Mouse (Mus musculus) neural tube, embryonic 11.5 days (tissue): ENCODE data around the gene Oxgr1. TPM values are rescaled to one million over a fixed set of nuclear protein-coding genes. Genes with fewer than 3 reads are reported as not detected.

Source experiments
- ATAC-seq: fragments of 200-750 bp; cut with Nextera tagmentation; 2 replicates; pipeline ENCODE4 v1.8.0; 2017; ENCODE audit warnings: moderate number of reproducible peaks, mild to moderate bottlenecking, moderate TSS enrichment, moderate library complexity; ENCODE audit not compliant: insufficient read depth, low FRiP score, low TSS enrichment
- DNase-seq: peaks from one replicate; pipeline ENCODE4 v3.0.0-alpha.2; 2015; ENCODE audit warnings: low spot score
- H3K27ac ChIP-seq: fragments of 300-500 bp; sonication (generic); 2 replicates; pipeline ENCODE4 v1.5.1; 2014; ENCODE audit warnings: low read depth, mild to moderate bottlenecking, low read length
- H3K27me3 ChIP-seq: fragments of 300-500 bp; sonication (generic); 2 replicates; pipeline ENCODE4 v1.6.1; 2014; ENCODE audit warnings: mild to moderate bottlenecking, low read length, mixed read lengths; ENCODE audit not compliant: control insufficient read depth, insufficient read depth
- H3K36me3 ChIP-seq: fragments of 300-500 bp; sonication (generic); 2 replicates; pipeline ENCODE4 v1.6.1; 2014; ENCODE audit warnings: mild to moderate bottlenecking, low read length, moderate library complexity, mixed read lengths; ENCODE audit not compliant: control insufficient read depth, insufficient read depth
- H3K4me1 ChIP-seq: fragments of 300-500 bp; sonication (generic); 2 replicates; pipeline ENCODE4 v1.6.1; 2014; ENCODE audit warnings: low read length, mixed read lengths; ENCODE audit not compliant: control insufficient read depth, insufficient read depth
- H3K4me2 ChIP-seq: fragments of 300-500 bp; sonication (generic); 2 replicates; pipeline ENCODE4 v1.6.1; 2014; ENCODE audit warnings: low read depth, mild to moderate bottlenecking, moderate library complexity
- H3K4me3 ChIP-seq: fragments of 300-500 bp; sonication (generic); 2 replicates; pipeline ENCODE4 v1.5.1; 2014; ENCODE audit warnings: low read depth, low read length
- H3K9ac ChIP-seq: fragments of 300-500 bp; sonication (generic); 2 replicates; pipeline ENCODE4 v1.6.1; 2014; ENCODE audit warnings: mild to moderate bottlenecking, low read length
- H3K9me3 ChIP-seq: fragments of 300-500 bp; sonication (generic); 2 replicates; pipeline ENCODE4 v1.6.1; 2016; ENCODE audit warnings: low read length; ENCODE audit not compliant: control insufficient read depth
- WGBS: fragments of 180-500 bp; shearing (Covaris S2); extraction: QIAGEN DNeasy Blood & Tissue Kit; methylation state at CpG from one replicate; pipeline ENCODE4 v1.1.7; 2014; 5-methylcytosine and 5-hydroxymethylcytosine counted together
- polyA plus RNA-seq: library from polyadenylated mRNA; unstranded; fragments of >200 nt; fragmentation: Nextera tagmentation; extraction: Ambion mirVana; gene quantifications from 2 replicates; pipeline ENCODE4 v1.2.1, GENCODE M21; 2014

The Oxgr1 gene
- polyA plus RNA-seq, 1 experiment from 2014 or later = not detected

GRCm38 (mm10) chr14:120061096-120061495 is 18.9 kb upstream of the Oxgr1 start:
- Histone ChIP-seq H3K27me3 (no peaks in the 10 kb centered on the region), H3K4me3 (no peak overlapping the region), H3K4me2 (no peak overlapping the region), H3K9me3 (no peaks in the 10 kb centered on the region), H3K36me3 (no peaks in the 10 kb centered on the region), H3K9ac (no peak overlapping the region), H3K4me1 (no peaks in the 10 kb centered on the region), H3K27ac (no peak overlapping the region)
- 64% methylated on average over 9 of the region's 9 CpGs for WGBS
- peak; percentile 73 for DNase-seq
- no peak for ATAC-seq

- H3K4me2 ChIP-seq = no peak overlapping the region
- H3K27me3 ChIP-seq = no peaks in the 10 kb centered on the region
- 4% methylated on average over 1 of the region's 1 CpGs for WGBS
- H3K9ac ChIP-seq = no peak overlapping the region
- H3K36me3 ChIP-seq = no peaks in the 10 kb centered on the region
- ATAC-seq (no peak), DNase-seq (no peak)
- H3K9me3 ChIP-seq = no peaks in the 10 kb centered on the region
- no peaks in the 10 kb centered on the region for H3K4me1 ChIP-seq
- no peak overlapping the region for H3K27ac ChIP-seq
- no peak overlapping the region for H3K4me3 ChIP-seq
Observed at GRCm38 (mm10) chr14:120033454-120033853, 8.8 kb downstream of the Oxgr1 start.

GRCm38 (mm10) chr14:120019948-120020347 is 22.3 kb downstream of the Oxgr1 start:
- 85% methylated on average over 2 of the region's 2 CpGs for WGBS
- ATAC-seq (no peak), DNase-seq (no peak)
- no peak overlapping the region for H3K4me3 ChIP-seq
- H3K4me1 ChIP-seq = no peaks in the 10 kb centered on the region
- no peak overlapping the region for H3K9ac ChIP-seq
- H3K27me3 ChIP-seq = no peaks in the 10 kb centered on the region
- no peaks in the 10 kb centered on the region for H3K9me3 ChIP-seq
- H3K27ac ChIP-seq = no peak overlapping the region
- H3K4me2 ChIP-seq = no peak overlapping the region
- no peaks in the 10 kb centered on the region for H3K36me3 ChIP-seq

- Histone ChIP-seq H3K36me3 (no peaks in the 10 kb centered on the region), H3K4me1 (no peaks in the 10 kb centered on the region), H3K9me3 (no peaks in the 10 kb centered on the region), H3K4me3 (no peak overlapping the region), H3K4me2 (no peak overlapping the region), H3K27ac (no peak overlapping the region), H3K27me3 (no peaks in the 10 kb centered on the region), H3K9ac (no peak overlapping the region)
- no peak for DNase-seq
- WGBS = 89% methylated on average over 11 of the region's 11 CpGs
- no peak for ATAC-seq
Observed at GRCm38 (mm10) chr14:120009969-120010872, 32.0 kb downstream of the Oxgr1 start.

- no peaks in the 10 kb centered on the region for H3K4me1 ChIP-seq
- H3K9ac ChIP-seq = no peak overlapping the region
- no peak overlapping the region for H3K4me2 ChIP-seq
- DNase-seq = no peak
- H3K4me3 ChIP-seq = no peak overlapping the region
- H3K27me3 ChIP-seq = no peaks in the 10 kb centered on the region
- no peaks in the 10 kb centered on the region for H3K36me3 ChIP-seq
- WGBS = 65% methylated on average over 1 of the region's 1 CpGs
- H3K27ac ChIP-seq = no peak overlapping the region
- no peaks in the 10 kb centered on the region for H3K9me3 ChIP-seq
- ATAC-seq = no peak
Observed at GRCm38 (mm10) chr14:120005153-120005552, 37.1 kb downstream of the Oxgr1 start.

GRCm38 (mm10) chr14:120003661-120004060 is 38.6 kb downstream of the Oxgr1 start:
- Histone ChIP-seq H3K36me3 (no peaks in the 10 kb centered on the region), H3K27me3 (no peaks in the 10 kb centered on the region), H3K4me1 (no peaks in the 10 kb centered on the region), H3K9me3 (no peaks in the 10 kb centered on the region), H3K4me3 (no peak overlapping the region), H3K9ac (no peak overlapping the region), H3K27ac (no peak overlapping the region), H3K4me2 (no peak overlapping the region)
- DNase-seq (no peak), ATAC-seq (no peak)
- 89% methylated on average over 7 of the region's 7 CpGs for WGBS

- H3K36me3 ChIP-seq = no peaks in the 10 kb centered on the region
- 89% methylated on average over 4 of the region's 4 CpGs for WGBS
- no peaks in the 10 kb centered on the region for H3K27me3 ChIP-seq
- H3K4me2 ChIP-seq = no peak overlapping the region
- no peaks in the 10 kb centered on the region for H3K4me1 ChIP-seq
- DNase-seq = no peak
- no peak for ATAC-seq
- H3K9ac ChIP-seq = no peak overlapping the region
- no peaks in the 10 kb centered on the region for H3K9me3 ChIP-seq
- H3K27ac ChIP-seq = no peak overlapping the region
- H3K4me3 ChIP-seq = no peak overlapping the region
Observed at GRCm38 (mm10) chr14:120002673-120003072, 39.6 kb downstream of the Oxgr1 start.

- Histone ChIP-seq H3K9ac (no peak overlapping the region), H3K9me3 (no peaks in the 10 kb centered on the region), H3K27ac (no peak overlapping the region), H3K27me3 (no peaks in the 10 kb centered on the region), H3K36me3 (no peaks in the 10 kb centered on the region), H3K4me2 (no peak overlapping the region), H3K4me1 (no peaks in the 10 kb centered on the region), H3K4me3 (no peak overlapping the region)
- ATAC-seq (no peak), DNase-seq (no peak)
- 91% methylated on average over 10 of the region's 10 CpGs for WGBS
Observed at GRCm38 (mm10) chr14:119989651-119990050, 52.6 kb downstream of the Oxgr1 start.
